Mouse (Mus musculus) limb, embryonic 14.5 days (tissue): ENCODE measurements around the gene Ralgapa1. TPM values are rescaled to one million over a fixed set of nuclear protein-coding genes. Genes with fewer than 3 reads are reported as not detected.

Source experiments
- ATAC-seq: fragments of 200-750 bp; cut with Nextera tagmentation; 2 replicates; pipeline ENCODE4 v1.8.0; 2017; ENCODE audit warnings: low read depth, moderate number of reproducible peaks, moderate TSS enrichment; ENCODE audit not compliant: low FRiP score
- DNase-seq: peaks from one replicate; pipeline ENCODE4 v3.0.0-alpha.2; 2015; ENCODE audit warnings: low spot score
- H3K27ac ChIP-seq: fragments of 300-500 bp; sonication (generic); replicated peaks from 2 replicates; pipeline ENCODE4 v1.5.1; 2014; ENCODE audit warnings: low read depth, mild to moderate bottlenecking, low read length, moderate library complexity, mixed read lengths
- H3K27me3 ChIP-seq: fragments of 300-500 bp; sonication (generic); 2 replicates; pipeline ENCODE4 v1.6.1; 2014; ENCODE audit warnings: low read length, mixed read lengths; ENCODE audit not compliant: control insufficient read depth, insufficient read depth
- H3K36me3 ChIP-seq: fragments of 300-500 bp; sonication (generic); 2 replicates; pipeline ENCODE4 v1.6.1; 2014; ENCODE audit warnings: mild to moderate bottlenecking, low read length, moderate library complexity, mixed read lengths; ENCODE audit not compliant: control insufficient read depth, insufficient read depth
- H3K4me1 ChIP-seq: fragments of 300-500 bp; sonication (generic); 2 replicates; pipeline ENCODE4 v1.6.1; 2014; ENCODE audit warnings: antibody characterized with exemption, low read length, mixed read lengths; ENCODE audit not compliant: control insufficient read depth, insufficient read depth
- H3K4me2 ChIP-seq: fragments of 300-500 bp; sonication (generic); replicated peaks from 2 replicates; pipeline ENCODE4 v1.6.1; 2014; ENCODE audit warnings: low read depth, mild to moderate bottlenecking, low read length, moderate library complexity; ENCODE audit not compliant: severe bottlenecking
- H3K4me3 ChIP-seq: fragments of 300-500 bp; sonication (generic); replicated peaks from 2 replicates; pipeline ENCODE4 v1.5.1; 2014; ENCODE audit warnings: low read length
- H3K9ac ChIP-seq: fragments of 300-500 bp; sonication (generic); 2 replicates; pipeline ENCODE4 v1.6.1; 2014; ENCODE audit warnings: mild to moderate bottlenecking, low read depth, low read length, moderate library complexity; ENCODE audit not compliant: severe bottlenecking
- H3K9me3 ChIP-seq: fragments of 300-500 bp; sonication (generic); 2 replicates; pipeline ENCODE4 v1.6.1; 2016; ENCODE audit warnings: low read length; ENCODE audit not compliant: control insufficient read depth
- POLR2A ChIP-seq: fragments of 200-500 bp; IDR thresholded peaks from 2 replicates; pipeline ENCODE4 v1.8.0; 2012; ENCODE audit warnings: inconsistent platforms, mild to moderate bottlenecking, moderate library complexity, borderline replicate concordance; ENCODE audit not compliant: insufficient read depth, insufficient read length; ENCODE audit errors: extremely low read depth
- WGBS: fragments of 180-500 bp; shearing (Covaris S2); extraction: QIAGEN DNeasy Blood & Tissue Kit; methylation state at CpG from one replicate; pipeline ENCODE4 v1.1.7; 2014; 5-methylcytosine and 5-hydroxymethylcytosine counted together
- polyA plus RNA-seq, 2 experiments: library from polyadenylated mRNA; depleted of rRNA in 1 of 2; stranded (reverse) in 1 of 2; unstranded in 1 of 2; fragments of >200 nt; fragmentation: Nextera tagmentation in 1 of 2; extraction: Ambion mirVana in 1 of 2; gene quantifications; 2 replicates each; pipeline versions ENCODE4 v1.2.1 to v1.2.3; 2012 to 2014

Ralgapa1 gene
- polyA plus RNA-seq, 2 experiments: 23.7 to 58.3 TPM

DNA sequence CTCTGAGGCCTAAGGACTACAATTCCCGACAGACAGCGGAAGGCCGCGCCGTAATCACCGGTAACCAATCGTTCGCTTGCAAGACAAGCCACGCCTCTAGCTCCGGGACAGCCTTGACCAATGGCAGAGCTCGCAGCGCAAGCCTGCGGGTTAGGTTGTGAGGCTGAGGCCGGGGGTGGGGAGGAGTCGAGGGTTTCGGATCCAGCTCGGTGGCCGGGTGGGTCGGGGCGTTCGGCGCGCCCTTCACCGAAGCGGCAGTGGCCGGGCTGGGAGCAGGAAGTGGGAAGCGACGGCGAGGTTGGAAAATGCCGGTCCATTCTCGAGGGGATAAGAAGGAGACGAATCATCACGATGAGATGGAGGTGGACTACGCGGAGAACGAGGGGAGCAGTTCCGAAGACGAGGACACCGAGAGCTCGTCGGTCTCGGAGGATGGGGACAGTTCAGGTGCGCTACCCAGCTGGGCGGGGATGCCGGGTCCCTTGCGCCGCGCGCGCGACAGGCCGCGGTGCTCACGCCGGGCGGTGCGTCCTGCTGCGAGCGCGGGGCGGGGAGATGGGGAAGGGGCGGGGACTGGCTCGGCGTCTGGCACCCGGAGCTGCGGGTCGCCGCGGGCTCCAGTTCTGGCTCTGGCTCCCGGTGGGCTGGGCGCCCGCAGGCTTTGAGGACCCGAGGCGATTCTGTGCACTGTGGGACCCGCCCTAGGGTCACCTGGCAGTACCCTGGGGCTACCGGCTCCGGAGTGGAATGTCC, 15.4 kb upstream of the Ralgapa1 start, which contains the start of gene Brms1l:
Gene Brms1l (plus strand): TSS at position 126 of the 753 bp plus-strand sequence.
- TF ChIP-seq POLR2A: peak; percentile 50; the same call in 1 of the 2 replicates
- whole genome bisulfite sequencing: under 1% methylated on average over 62 of the region's 77 CpGs

GRCm38 (mm10) chr12:55835857-55836198, 14.9 kb upstream of the Ralgapa1 start:
- H3K4me2 ChIP-seq: peak overlapping the region; percentile 39
- peak overlapping the region; percentile 92 for H3K27ac ChIP-seq
- H3K4me1 ChIP-seq: peaks cover 8% of the 10 kb centered on the region
- no peak overlapping the region for H3K9ac ChIP-seq
- TF ChIP-seq POLR2A: no peak; the same call in 1 of the 2 replicates
- no peak for DNase-seq
- H3K36me3 ChIP-seq: peaks cover 7% of the 10 kb centered on the region; the same call in 1 of the 2 replicates
- H3K27me3 ChIP-seq: no peaks in the 10 kb centered on the region
- H3K9me3 ChIP-seq: no peaks in the 10 kb centered on the region
- H3K4me3 ChIP-seq: peak overlapping the region; percentile 85
- ATAC-seq: no peak; the same call in 1 of the 2 replicates
- under 1% methylated on average over 6 of the region's 6 CpGs for WGBS

More for the DNA sequence above, 15.4 kb upstream of the Ralgapa1 start, which contains the start of gene Brms1l:
- peak within 1 kb of the TSS; percentile 77 for H3K4me2 ChIP-seq
- no peaks in the 10 kb centered on the region for H3K27me3 ChIP-seq
- peak; percentile 99 for DNase-seq
- peaks cover 8% of the 10 kb centered on the region; the same call in 1 of the 2 replicates for H3K36me3 ChIP-seq
- peaks cover 8% of the 10 kb centered on the region for H3K4me1 ChIP-seq
- no peaks in the 10 kb centered on the region for H3K9me3 ChIP-seq
- H3K27ac ChIP-seq: peak within 1 kb of the TSS; percentile 92
- peak within 1 kb of the TSS; percentile 80 for H3K9ac ChIP-seq
- peak within 1 kb of the TSS; percentile 85 for H3K4me3 ChIP-seq
- peak; percentile 100 for ATAC-seq

- Histone ChIP-seq H3K27me3 (no peaks in the 10 kb centered on the region), H3K9ac (no peak overlapping the region), H3K4me1 (peaks cover 8% of the 10 kb centered on the region), H3K27ac (no peak overlapping the region), H3K4me2 (no peak overlapping the region), H3K36me3 (peaks cover under 1% of the 10 kb centered on the region; the same call in 1 of the 2 replicates), H3K9me3 (no peaks in the 10 kb centered on the region), H3K4me3 (no peak overlapping the region)
- ATAC-seq (no peak), DNase-seq (no peak)
- no peak for TF ChIP-seq POLR2A
- WGBS: 80% methylated on average over 8 of the region's 8 CpGs
Measured at GRCm38 (mm10) chr12:55834891-55835290, 13.9 kb upstream of the Ralgapa1 start.

DNA sequence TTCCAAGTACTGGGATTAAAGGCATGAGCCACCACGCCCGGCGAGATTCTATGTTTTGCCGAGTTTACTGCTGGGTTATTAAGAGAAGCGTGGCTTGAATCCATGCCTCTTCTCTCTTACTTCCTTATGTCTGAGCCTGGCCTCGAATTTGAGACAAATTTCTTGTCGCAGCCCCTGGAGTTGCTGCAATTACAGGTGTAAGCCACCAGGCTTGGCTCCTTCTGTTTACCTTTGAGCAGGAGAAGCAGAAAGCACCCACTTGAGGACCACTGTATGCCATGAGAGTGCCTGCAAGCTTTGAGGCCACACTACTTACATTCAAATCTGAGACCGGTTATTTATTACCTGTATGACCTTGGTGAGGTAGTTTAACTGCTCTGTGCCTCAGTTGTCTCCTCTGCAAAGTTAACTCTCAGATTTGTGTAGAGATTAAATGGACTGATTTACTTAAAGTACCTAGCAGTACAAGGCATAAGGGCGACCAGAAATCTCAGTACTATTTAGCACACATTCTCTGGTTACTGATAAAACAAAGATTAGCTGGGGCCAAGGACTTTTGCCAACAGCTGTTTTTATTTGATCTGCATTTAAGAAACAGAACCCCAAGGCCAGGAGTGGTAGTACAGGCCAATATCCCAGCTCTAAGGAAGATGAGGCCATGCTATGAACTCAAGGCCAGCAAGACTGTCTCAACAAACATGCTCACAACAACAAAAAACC, 13.1 kb upstream of the Ralgapa1 start:
- Histone ChIP-seq H3K27ac (no peak overlapping the region), H3K9me3 (no peaks in the 10 kb centered on the region), H3K4me3 (no peak overlapping the region), H3K27me3 (no peaks in the 10 kb centered on the region), H3K9ac (no peak overlapping the region), H3K36me3 (no peaks in the 10 kb centered on the region), H3K4me1 (peaks cover 8% of the 10 kb centered on the region), H3K4me2 (no peak overlapping the region)
- no peak for TF ChIP-seq POLR2A
- WGBS: 65% methylated on average over 9 of the region's 9 CpGs
- DNase-seq (no peak), ATAC-seq (no peak)

- DNase-seq (no peak), ATAC-seq (no peak)
- no peak overlapping the region for H3K4me3 ChIP-seq
- no peak overlapping the region for H3K9ac ChIP-seq
- no peak overlapping the region for H3K4me2 ChIP-seq
- H3K9me3 ChIP-seq: no peaks in the 10 kb centered on the region
- H3K4me1 ChIP-seq: peaks cover 8% of the 10 kb centered on the region
- no peaks in the 10 kb centered on the region for H3K36me3 ChIP-seq
- no peak for TF ChIP-seq POLR2A
- H3K27me3 ChIP-seq: no peaks in the 10 kb centered on the region
- H3K27ac ChIP-seq: no peak overlapping the region
Measured at GRCm38 (mm10) chr12:55832961-55833360, 12.0 kb upstream of the Ralgapa1 start.
